Mouse (Mus musculus): ENCODE measurements around the gene Sap30. TPM values are rescaled to one million over a fixed set of nuclear protein-coding genes. Genes with fewer than 3 reads are reported as not detected.

Gene Sap30
- total RNA-seq, 2 experiments from 2014 or later = 25.3 to 31.6 TPM

DNA sequence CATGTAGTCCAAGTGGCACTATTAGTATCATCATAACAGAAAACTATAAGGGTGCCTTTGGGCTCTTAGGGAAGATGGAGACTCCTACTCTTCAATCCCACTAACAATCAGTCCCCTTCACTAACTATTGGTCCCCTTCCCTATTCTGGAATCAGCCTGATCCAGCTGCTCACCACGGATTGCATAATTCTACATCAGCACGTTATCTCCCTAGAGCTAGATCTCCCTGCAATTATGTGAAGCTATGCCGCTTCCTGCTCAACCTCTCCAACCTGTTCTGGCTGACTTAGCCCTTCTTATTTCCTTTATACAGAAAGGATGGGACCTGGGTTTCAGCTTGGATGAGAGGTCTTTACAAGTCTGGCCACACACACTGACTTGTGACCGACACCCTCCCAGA lies 44.4 kb downstream of the Sap30 start:
- DNase-seq (ENCODE audit: low spot score in 2 of 2) = no peak

DNA sequence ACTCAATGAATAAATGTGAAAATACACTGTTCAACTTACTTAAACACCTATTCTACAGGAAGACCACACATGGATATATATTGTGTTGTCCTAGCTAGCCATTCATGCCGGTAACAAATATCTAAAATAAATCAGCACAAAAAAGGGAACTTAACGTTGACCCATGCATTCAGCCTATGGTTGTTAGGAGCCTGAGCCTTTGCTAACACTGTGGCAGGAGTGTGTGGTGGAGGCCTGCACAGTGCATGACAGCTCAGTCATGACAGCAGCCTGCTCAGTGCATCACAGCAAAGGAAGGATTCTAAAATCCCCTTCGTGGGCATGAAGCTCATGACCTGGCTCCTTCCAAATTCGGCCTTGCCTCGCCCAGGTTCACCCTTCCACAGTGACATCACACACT lies 46.1 kb downstream of the Sap30 start:
- no peak for DNase-seq (ENCODE audit: low spot score in 2 of 2)

DNA sequence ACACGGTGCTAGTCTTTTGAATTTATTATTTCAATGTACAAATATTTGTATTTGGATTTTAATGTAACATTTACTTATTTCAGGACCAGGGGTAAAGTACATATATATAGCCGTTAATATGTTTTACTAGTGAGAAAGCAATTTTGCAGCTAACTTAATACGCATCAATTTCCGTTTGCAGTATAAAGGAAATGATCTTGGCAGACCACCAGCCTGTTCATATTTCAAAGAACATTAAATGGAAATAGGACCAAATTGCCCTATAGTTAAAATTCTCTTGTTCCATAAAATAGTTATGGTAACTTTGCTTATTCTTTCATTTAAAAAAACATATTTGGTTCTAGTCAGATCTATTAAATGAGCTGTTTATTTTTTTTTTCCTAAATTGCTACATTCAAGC lies 46.5 kb downstream of the Sap30 start:
- no peak for DNase-seq (ENCODE audit: low spot score in 2 of 2)

DNA sequence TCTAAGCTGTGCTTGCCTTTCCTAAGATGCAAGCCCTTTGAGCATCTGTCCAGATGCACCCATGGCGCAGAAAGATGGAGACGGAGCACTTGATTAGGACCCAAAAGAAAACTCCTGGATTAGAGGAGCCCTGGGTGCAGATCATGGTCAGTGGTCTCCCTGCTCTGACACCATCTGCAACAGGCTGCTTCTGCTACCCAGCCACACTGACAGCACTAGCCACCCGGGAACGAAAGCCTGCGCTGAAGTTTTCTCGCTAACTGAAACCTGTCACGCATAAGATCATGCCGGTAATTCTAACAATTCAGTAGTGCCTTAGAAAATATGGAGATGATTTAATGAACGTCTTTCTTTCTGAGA lies 51.2 kb downstream of the Sap30 start:
- no peak for DNase-seq (ENCODE audit: low spot score in 2 of 2)

DNA sequence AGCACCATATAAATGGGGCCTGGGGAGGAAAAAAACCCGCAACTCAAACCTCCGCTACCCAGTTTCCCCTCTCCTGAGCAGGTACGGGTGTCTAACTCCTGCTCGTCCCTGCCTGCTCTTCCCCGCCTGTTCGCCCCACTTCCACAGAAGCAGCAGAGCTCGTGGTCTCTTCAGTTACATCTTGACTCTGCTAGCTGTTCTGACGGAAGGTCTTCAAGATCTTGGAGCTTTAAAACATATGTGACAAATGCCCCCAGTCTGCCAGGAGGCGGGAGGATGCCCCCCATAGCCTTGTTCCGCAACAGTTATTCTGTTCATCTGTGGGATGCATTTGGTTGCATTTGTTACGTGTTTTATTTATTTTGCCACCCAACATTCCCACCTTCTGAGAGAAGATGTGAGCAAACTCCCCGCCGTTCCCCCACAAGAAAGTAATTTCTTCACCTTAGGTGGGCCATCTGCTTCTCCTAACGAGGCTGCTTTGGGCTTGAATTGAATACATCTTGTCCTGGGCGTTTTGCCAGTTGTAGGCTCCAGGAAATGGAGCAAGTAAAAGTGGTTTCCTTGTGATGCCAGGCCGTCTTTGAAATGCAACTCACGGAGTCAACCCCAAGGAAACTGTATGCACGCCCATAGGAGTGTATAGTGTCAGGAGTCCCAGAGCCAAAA lies 51.8 kb downstream of the Sap30 start:
- peak in 1 of 2 experiments; percentile 14 for DNase-seq (ENCODE audit: low spot score in 2 of 2)

DNA sequence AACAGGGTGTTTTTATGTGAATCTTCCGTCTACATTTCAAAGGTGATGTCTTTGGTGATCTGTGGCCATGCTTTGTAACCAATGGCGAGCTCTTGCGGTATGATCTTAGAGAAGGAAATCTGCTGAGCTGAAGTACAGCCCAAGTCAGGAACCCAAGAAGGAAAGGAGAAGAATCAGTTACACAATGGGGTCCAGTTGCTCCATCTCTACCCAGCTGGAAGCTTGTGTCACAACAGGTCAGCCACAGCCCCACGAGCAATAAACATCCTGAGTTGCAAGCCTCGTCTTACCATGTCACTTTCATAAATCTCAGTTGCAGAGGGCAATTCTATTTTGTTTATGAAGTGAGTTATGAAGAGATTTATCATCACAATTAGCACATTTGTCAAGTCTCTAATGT lies 54.9 kb downstream of the Sap30 start:
- no peak for DNase-seq (ENCODE audit: low spot score in 2 of 2)

Other genes with a start within 250 kb of the Sap30 start
- gene Hand2, start 166.9 kb downstream of the Sap30 start, total RNA-seq (2021) = 1 to 10 TPM; 1.5 to 1.6 TPM
- gene Scrg1, start 31.9 kb downstream of the Sap30 start, total RNA-seq (2021) = under 1 TPM in 1 of 2 experiments, not detected in 1; 0.42 TPM
- gene Hmgb2, start 24.0 kb upstream of the Sap30 start, total RNA-seq (2021) = 100 to 1,000 TPM in 1 of 2 experiments, 10 to 100 TPM in 1; 99.6 to 103 TPM
- 1 to 10 TPM; 8.7 to 8.9 TPM for gene Galnt7, start 165.2 kb upstream of the Sap30 start, total RNA-seq (2021)